Mouse (Mus musculus) ES-E14 (cell line): ENCODE data around the gene Gm5244.

Experiments
- CHD2 ChIP-seq: IDR thresholded peaks from 2 replicates; pipeline ENCODE4 v1.6.1; 2014; ENCODE audit warnings: mild to moderate bottlenecking, low read depth, low read length, inconsistent platforms
- HCFC1 ChIP-seq: IDR thresholded peaks from 2 replicates; pipeline ENCODE4 v1.6.1; 2012; ENCODE audit warnings: low read length, inconsistent platforms, borderline replicate concordance; ENCODE audit not compliant: insufficient read depth
- ZNF384 ChIP-seq: IDR thresholded peaks from 2 replicates; pipeline ENCODE4 v1.6.1; 2012; ENCODE audit warnings: low read depth, low read length, inconsistent platforms

- TF ChIP-seq ZNF384 = no peak
- TF ChIP-seq CHD2 = no peak
- TF ChIP-seq HCFC1 = no peak
Observed at GRCm38 (mm10) chr19:12831559-12831958, 14.9 kb upstream of the Gm5244 start.
